Mouse (Mus musculus): ENCODE measurements around the gene Ccdc170.

GRCm38 (mm10) chr10:4520394-4521102 lies 38.2 kb downstream of the Ccdc170 start:
- TF ChIP-seq POU5F1 (IDR thresholded peaks at IDR 0.05; ENCODE audit: borderline replicate concordance, low read length), result no peak
- no peak for TF ChIP-seq CTCF (conservative IDR thresholded peaks at IDR 0.05; ENCODE audit: low read length)
- no peak for TF ChIP-seq NANOG (IDR thresholded peaks at IDR 0.05; ENCODE audit: borderline replicate concordance, low read length)

Measured in E14TG2a.4 (cell line).